Mouse (Mus musculus): ENCODE data around the gene Sv2b.

DNA sequence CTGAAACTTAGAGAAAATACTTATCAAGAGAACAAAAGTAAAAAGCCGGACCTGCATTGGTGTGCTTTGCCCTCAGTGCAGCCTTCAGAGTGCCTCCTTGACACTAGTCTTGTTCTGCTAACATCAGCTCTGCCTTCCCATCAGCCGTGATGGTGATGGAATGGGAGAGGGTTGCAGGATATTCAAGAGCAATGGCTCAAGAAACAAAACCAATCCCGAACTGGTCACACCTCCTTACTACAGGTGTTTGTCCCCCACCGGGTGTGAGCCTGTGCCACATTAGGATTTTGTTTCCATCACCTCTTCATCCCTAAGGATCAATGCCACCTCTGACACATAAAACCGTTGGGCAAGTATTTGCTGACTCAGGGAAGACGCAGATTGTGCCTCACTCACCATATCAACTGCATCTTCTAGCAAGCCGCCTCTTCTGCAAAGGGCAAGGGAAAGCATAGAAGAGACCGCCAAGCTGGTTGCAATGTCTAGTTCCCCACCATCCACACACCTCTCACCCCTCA, 1.4 kb downstream of the Sv2b start:
- no peak for TF ChIP-seq CTCF (IDR thresholded peaks at IDR 0.05)
- no peak for TF ChIP-seq EP300 (IDR thresholded peaks at IDR 0.05)
